Mouse (Mus musculus) forebrain, embryonic 15.5 days (tissue): ENCODE results near the gene Gm8271. TPM values are rescaled to one million over a fixed set of nuclear protein-coding genes. Genes with fewer than 3 reads are reported as not detected.
"Not testable (repeated sequence)": the region's sequence is repeated elsewhere in the genome, so short reads cannot be mapped to it uniquely, and the experiment has no call there.

Source experiments
- ATAC-seq: fragments of 200-750 bp; cut with Nextera tagmentation; replicated peaks from 2 replicates; pipeline ENCODE4 v1.8.0; 2017; ENCODE audit warnings: mild to moderate bottlenecking, moderate TSS enrichment, moderate library complexity
- H3K27ac ChIP-seq: fragments of 300-500 bp; sonication (generic); replicated peaks from 2 replicates; pipeline ENCODE4 v1.5.1; 2015; ENCODE audit warnings: mild to moderate bottlenecking, inconsistent platforms
- H3K27me3 ChIP-seq: fragments of 300-500 bp; sonication (generic); 2 replicates; pipeline ENCODE4 v1.6.1; 2015; ENCODE audit warnings: inconsistent platforms
- H3K36me3 ChIP-seq: fragments of 300-500 bp; sonication (generic); 2 replicates; pipeline ENCODE4 v1.6.1; 2015; ENCODE audit warnings: mild to moderate bottlenecking, inconsistent platforms
- H3K4me1 ChIP-seq: fragments of 300-500 bp; sonication (generic); 2 replicates; pipeline ENCODE4 v1.6.1; 2015; ENCODE audit warnings: inconsistent platforms
- H3K4me2 ChIP-seq: fragments of 300-500 bp; sonication (generic); replicated peaks from 2 replicates; pipeline ENCODE4 v1.6.1; 2015; ENCODE audit warnings: mild to moderate bottlenecking, inconsistent platforms
- H3K4me3 ChIP-seq: fragments of 300-500 bp; sonication (generic); 2 replicates; pipeline ENCODE4 v1.5.1; 2015; ENCODE audit warnings: mild to moderate bottlenecking, inconsistent platforms
- H3K9ac ChIP-seq: fragments of 300-500 bp; sonication (generic); replicated peaks from 2 replicates; pipeline ENCODE4 v1.6.1; 2015; ENCODE audit warnings: mild to moderate bottlenecking, inconsistent platforms
- H3K9me3 ChIP-seq: fragments of 300-500 bp; sonication (generic); 2 replicates; pipeline ENCODE4 v1.6.1; 2016; ENCODE audit warnings: inconsistent platforms
- WGBS: fragments of 180-500 bp; shearing (Covaris S2); methylation state at CpG from one replicate; pipeline ENCODE4 v1.1.7; 2015; ENCODE audit warnings: mixed read lengths; 5-methylcytosine and 5-hydroxymethylcytosine counted together
- polyA plus RNA-seq: library from polyadenylated mRNA; unstranded; fragments of >200 nt; fragmentation: Nextera tagmentation; extraction: Ambion mirVana; gene quantifications from 2 replicates; pipeline ENCODE4 v1.2.1, GENCODE M21; 2015

Gm8271 gene
- polyA plus RNA-seq, result not detected in 2 replicates

GRCm38 (mm10) chr14:5185493-5185892, at the start of gene Gm8271:
TSS of gene Gm8271 (plus strand) at chr14:5185793.
- H3K9me3 ChIP-seq, H3K4me2 ChIP-seq, H3K36me3 ChIP-seq, H3K27me3 ChIP-seq, H3K9ac ChIP-seq, H3K4me3 ChIP-seq, H3K27ac ChIP-seq, ATAC-seq, H3K4me1 ChIP-seq: not testable (repeated sequence)
- no CpG with 5 or more reads among the region's 3 CpGs for WGBS

GRCm38 (mm10) chr14:5164235-5164634, 21.4 kb upstream of the Gm8271 start, which contains the start of gene Gm3317:
TSS of gene Gm3317 (plus strand) at chr14:5164535.
- ATAC-seq, H3K36me3 ChIP-seq, H3K4me2 ChIP-seq, H3K27ac ChIP-seq, H3K4me1 ChIP-seq, H3K9ac ChIP-seq, H3K9me3 ChIP-seq, H3K27me3 ChIP-seq, H3K4me3 ChIP-seq: not testable (repeated sequence)
- WGBS, result no CpG with 5 or more reads among the region's 1 CpGs

Other genes with a start within 250 kb of the Gm8271 start
- gene Gm8297, start 201.9 kb upstream of the Gm8271 start, polyA plus RNA-seq, result not detected in 2 replicates
- gene Gm3298, start 169.9 kb upstream of the Gm8271 start, polyA plus RNA-seq, result not detected in 2 replicates
- gene 4930555G01Rik, start 135.2 kb upstream of the Gm8271 start, polyA plus RNA-seq, result not detected in 2 replicates
- gene Gm8281, start 114.8 kb upstream of the Gm8271 start, polyA plus RNA-seq, result 6.7 and 6.9 TPM in 2 replicates
- not detected in 2 replicates for gene Gm8279, start 54.3 kb upstream of the Gm8271 start, polyA plus RNA-seq
- gene Gm3317, start 21.3 kb upstream of the Gm8271 start, polyA plus RNA-seq, result not detected in 2 replicates
- gene Gm3526, start 74.8 kb downstream of the Gm8271 start, polyA plus RNA-seq, result not detected in 2 replicates
- not detected in 2 replicates for gene Gm3542, start 149.1 kb downstream of the Gm8271 start, polyA plus RNA-seq
- 0.33 and 0.46 TPM in 2 replicates for gene Gm3500, start 203.3 kb downstream of the Gm8271 start, polyA plus RNA-seq